Mouse (Mus musculus): ENCODE measurements around the gene Lamc1.

The Lamc1 gene

GRCm38 (mm10) chr1:153265066-153265465, 67.5 kb downstream of the Lamc1 start:
- in situ Hi-C loops (cut with MseI, MboI): no loop called here

DNA sequence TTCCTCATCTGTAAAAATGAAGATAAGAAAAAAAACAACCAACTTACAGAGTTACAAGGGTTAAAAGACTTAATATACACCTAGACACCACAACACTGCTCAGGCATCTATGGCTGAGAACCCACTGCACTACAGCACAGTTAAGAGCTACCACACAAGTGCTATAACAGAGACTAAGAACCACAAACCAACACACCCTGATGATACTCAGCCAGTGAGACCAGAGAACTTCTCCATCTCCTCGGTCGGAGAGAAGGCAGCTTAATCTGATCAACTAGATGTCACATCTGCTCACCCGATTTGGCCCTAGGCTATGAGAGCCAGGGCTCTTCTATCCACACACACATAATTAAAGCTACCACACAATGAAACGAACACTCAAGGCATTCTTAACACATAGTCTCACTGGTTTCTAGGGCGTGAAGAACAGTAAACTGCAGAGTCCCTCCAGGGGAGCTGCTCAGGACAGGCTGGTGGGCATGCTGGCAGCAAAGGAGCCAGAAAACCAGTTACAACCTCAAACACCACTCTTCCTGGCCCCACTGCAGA, 72.8 kb downstream of the Lamc1 start:
- in situ Hi-C loops (cut with MseI, MboI): no loop called here

- in situ Hi-C loops (cut with MseI, MboI): no loop called here
Measured at GRCm38 (mm10) chr1:153252540-153253210, 79.9 kb downstream of the Lamc1 start.

DNA sequence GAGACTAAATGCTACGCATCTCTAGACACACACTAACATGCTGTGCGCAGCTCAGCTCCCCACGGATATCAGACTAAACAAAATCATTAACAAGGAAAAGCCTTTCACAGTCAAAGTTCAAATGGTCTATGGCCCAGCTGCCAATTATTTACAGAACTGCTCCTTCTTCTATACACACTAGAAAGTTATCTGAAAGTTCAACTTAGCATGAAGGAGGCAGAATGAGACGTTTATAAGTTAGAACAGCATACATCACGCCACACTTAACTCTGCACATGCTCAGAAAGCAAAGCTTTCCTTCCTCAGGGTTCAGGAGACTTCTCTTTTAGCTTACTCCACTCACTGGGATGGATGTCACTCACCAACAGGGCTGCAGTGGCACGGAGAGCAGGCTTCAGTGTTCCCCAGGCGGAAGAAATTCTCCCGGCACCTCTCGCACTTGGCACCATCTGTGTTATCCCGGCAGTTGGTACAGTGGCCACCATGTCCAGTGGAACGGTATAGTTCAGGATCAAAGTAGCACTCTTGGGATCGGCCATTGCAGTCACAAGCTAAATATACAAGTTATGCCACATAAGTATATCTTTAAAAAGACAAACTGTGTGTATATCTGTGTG, 80.9 kb downstream of the Lamc1 start:
- in situ Hi-C loops (cut with MseI, MboI): no loop called here

GRCm38 (mm10) chr1:153241346-153241745, 91.2 kb downstream of the Lamc1 start:
- in situ Hi-C loops (cut with MseI, MboI): no loop called here

DNA sequence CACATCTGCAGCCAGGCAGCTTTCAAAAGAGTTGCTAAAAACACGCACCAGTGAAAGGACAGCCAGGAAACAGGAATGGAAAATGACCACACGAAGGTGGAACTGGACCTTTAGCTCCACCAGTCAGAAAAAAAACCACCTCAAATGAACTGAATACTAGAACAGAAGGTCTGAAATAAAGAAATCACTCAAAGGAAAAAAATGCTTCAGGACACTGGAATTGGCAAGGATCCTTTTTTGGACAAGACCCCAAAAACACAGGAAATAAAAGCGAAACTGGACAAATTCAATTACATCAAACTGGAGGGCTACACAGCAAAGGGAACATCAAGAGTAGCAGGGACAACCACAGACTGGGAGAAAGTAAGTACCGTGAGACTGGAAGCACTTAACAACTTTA, 97.0 kb downstream of the Lamc1 start:
- in situ Hi-C loops (cut with MseI, MboI): no loop called here

GRCm38 (mm10) chr1:153231681-153232080, 100.9 kb downstream of the Lamc1 start:
- in situ Hi-C loops (cut with MseI, MboI): loop anchor here in 1 of 2 experiments (5.0 kb wide), 1 partner anchor 889 kb away; no protein-coding TSS in a partner anchor

- in situ Hi-C loops (cut with MseI, MboI): no loop called here
Measured at GRCm38 (mm10) chr1:153227916-153228315, 104.7 kb downstream of the Lamc1 start.

DNA sequence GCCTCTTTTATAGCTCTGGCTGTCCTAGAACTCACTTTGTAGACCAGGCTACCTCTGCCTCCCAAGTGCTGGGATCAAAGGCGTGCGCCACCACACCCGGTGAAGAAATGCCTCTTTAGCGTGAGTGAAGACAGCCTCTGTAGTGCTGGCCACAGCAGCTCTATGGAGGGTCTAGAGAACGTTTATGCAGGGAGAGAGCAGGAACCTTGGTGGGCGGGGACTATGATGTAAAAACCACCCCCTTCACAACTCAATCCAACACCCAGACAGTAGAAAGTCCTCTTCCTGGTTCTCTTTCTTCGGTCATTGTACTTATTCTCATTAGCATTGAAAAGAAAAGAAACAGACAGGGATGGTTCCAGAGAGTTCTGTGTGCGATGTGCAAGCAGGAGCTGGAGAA, 105.5 kb downstream of the Lamc1 start:
- in situ Hi-C loops (cut with MseI, MboI): no loop called here

DNA sequence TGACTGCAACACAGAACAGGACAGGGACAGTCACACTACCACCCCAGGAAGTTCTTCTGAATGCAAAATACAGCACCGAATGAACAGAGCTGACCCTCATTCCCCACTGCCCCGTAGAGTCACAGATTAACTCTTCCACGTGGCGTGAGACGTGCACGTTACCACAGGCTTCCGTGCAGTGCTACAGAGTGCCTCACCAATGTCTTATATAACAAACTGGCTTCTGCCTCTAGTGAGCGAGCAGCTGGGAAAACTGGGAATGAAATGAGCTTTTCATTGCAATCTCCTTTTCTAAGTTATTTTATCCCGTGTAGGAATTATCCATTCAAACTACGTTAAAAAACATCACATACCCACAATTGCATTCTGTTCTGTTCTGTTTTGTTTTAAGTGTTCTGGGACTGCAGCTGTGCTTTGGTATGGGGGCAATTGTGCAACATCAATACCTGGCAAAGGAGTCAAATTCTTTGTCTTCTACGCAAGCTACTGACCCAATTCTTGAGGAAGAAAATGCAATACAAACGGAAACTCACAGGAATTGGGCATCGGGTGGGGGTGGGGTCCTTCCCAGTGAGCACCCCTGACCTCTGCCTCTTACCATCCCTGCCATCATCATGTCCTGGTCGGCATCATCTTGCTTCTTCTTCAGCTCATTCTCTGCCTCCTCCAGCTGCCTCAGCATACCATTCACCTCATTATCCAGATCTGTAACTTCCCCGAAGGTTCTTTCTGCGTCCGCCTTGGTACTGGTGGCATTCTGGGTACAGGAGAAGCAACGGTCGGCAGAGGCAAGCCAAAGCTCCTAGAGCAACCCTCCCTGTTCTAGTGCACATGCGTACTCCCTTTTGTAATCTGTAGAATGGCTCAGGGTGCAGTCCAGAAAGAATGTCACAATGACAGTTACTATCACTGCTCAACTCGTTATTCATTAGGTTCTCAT, 106.5 kb downstream of the Lamc1 start:
- in situ Hi-C loops (cut with MseI, MboI): no loop called here

GRCm38 (mm10) chr1:153224331-153224730, 108.3 kb downstream of the Lamc1 start:
- in situ Hi-C loops (cut with MseI, MboI): no loop called here

DNA sequence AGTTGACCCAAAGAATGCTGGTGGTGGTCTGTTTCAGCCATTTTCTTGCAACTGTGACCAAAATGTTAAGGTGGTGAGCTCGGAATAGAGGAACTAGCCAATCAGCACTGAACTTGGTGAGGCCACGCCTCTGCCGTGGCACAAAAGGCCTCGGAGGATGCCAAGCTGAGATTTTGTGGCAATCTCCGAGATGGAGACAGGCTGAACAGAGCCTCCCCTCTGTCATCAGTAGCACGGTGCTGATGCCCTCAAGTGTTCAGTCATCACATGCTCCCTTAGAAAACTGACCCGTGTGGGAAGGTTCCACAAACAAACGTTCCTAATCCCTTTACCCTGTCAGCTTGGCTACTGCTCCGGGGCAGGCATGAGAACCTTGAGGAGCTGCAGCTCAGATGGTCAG, 113.2 kb downstream of the Lamc1 start:
- in situ Hi-C loops (cut with MseI, MboI): no loop called here

DNA sequence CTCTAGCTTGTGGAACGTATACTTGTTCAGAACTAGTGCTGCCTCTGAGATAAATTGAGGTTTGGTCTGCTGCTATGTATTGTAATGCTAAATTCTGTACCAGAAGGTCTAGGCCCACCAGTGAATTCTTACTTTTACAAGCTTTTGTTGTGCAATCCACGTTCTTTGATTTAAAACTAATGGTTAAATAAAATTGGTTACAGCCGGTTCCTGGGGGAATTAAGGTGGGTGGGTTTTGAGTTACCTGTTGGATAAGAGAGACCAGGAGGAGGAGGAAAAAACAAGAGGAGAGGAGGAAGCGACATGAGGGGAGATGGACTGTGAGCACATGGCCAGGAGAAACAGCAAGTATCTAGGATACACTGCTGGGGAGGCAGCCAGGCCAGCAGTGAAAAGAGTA, 116.1 kb downstream of the Lamc1 start:
- in situ Hi-C loops (cut with MseI, MboI): no loop called here

GRCm38 (mm10) chr1:153215676-153216075, 116.9 kb downstream of the Lamc1 start:
- in situ Hi-C loops (cut with MseI, MboI): no loop called here

DNA sequence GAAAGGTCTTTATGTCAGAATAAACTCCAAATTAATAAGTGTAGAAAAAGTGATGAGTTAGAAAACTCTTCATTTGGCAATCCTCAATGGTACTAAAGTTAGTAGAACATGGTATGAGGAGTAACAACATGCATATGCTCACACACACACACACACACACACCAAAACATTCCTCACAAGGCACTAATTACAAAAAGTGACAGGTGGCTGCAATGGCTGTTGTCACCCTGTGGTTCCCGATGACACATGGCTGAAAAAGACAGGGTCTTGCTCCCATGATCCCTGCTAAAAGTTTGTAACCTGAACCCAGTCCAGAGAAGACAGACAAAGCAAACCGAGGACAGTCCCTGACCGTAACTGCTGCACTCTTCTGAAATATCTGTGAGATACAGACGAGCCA, 121.6 kb downstream of the Lamc1 start:
- in situ Hi-C loops (cut with MseI, MboI): no loop called here

GRCm38 (mm10) chr1:153210198-153210597, 122.4 kb downstream of the Lamc1 start:
- in situ Hi-C loops (cut with MseI, MboI): no loop called here

- in situ Hi-C loops (cut with MseI, MboI): no loop called here
Measured at GRCm38 (mm10) chr1:153202195-153202594, 130.4 kb downstream of the Lamc1 start.

- in situ Hi-C loops (cut with MseI, MboI): no loop called here
Measured at GRCm38 (mm10) chr1:153201448-153201847, 131.1 kb downstream of the Lamc1 start.

GRCm38 (mm10) chr1:153197316-153197850, 135.2 kb downstream of the Lamc1 start:
- in situ Hi-C loops (cut with MseI, MboI): no loop called here

DNA sequence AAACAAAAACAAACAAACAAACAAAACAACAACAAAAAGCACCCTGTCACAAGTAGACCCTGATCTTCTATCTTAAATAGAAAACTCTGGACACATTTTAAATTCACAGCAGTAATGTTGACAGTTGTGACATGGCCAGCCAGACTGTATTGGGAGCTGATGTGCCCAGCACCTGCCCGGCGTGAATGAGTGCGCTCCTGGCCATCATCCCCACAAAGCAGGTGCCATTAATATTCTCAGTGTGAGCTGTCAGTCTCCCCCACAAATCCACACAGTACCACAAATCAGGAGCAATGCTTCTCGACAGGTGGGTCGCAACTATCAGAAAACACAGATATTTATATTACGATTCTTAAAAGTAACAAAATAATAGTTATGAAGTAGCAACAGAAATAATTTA, 139.6 kb downstream of the Lamc1 start:
- in situ Hi-C loops (cut with MseI, MboI): no loop called here

- in situ Hi-C loops (cut with MseI, MboI): no loop called here
Measured at GRCm38 (mm10) chr1:153192379-153192778, 140.2 kb downstream of the Lamc1 start.

DNA sequence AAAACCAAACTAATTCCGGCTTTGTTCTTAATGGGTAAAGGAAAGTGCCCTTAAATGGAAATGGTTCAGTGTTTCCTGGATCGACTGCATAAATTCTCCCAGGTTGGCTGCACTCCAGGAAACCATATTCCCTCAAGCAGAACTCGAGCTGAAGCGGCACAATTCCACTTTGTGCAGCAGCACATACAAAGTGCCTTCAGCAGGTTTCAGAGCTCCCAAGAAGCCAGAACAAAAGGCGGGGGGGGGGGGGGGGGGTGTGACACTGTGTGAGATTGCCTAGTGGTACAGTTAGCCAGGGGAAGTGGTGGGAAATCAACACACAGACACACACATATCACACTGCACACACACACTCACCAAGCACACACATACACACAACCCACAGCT, 140.7 kb downstream of the Lamc1 start:
- in situ Hi-C loops (cut with MseI, MboI): no loop called here

Data from mouse trophoblast stem cell (cell line).